ENCODE assay signal across 9 mouse cellular contexts in genomic region chr8:10153611-10154438, GRCm38 (mm10). TPM values are rescaled to one million over a fixed set of nuclear protein-coding genes. Genes with fewer than 3 reads are reported as not detected.
DNase-seq lines count a peak whose midpoint lies in the region; ATAC-seq lines count a peak whose summit lies in the region.
"Had no signal": no experiment of that assay in that cellular context is flagged by ENCODE, and none has a peak within 500 bp of the region (broad histone marks: within the 10 kb centered on the region; RNA-seq: fewer than 3 reads in every experiment).

Myo16 (plus strand) TSS chr8:10153911.

- no peaks in the 10 kb centered on the region for H3K4me1 ChIP-seq in embryonic facial prominence, embryonic 11.5 days (ENCODE audit: control insufficient read depth, insufficient read depth, low read length)
- no peaks in the 10 kb centered on the region for H3K4me1 ChIP-seq in limb, embryonic 12.5 days (replicated peaks)
- H3K4me1 ChIP-seq in neural tube, embryonic 13.5 days (replicated peaks): peaks cover 39% of the 10 kb centered on the region

- H3K27me3 ChIP-seq in embryonic facial prominence, embryonic 11.5 days (ENCODE audit: control insufficient read depth, insufficient read depth, low read length): peaks cover 10% of the 10 kb centered on the region
- H3K27me3 ChIP-seq in limb, embryonic 12.5 days: peaks cover 33% of the 10 kb centered on the region
- peaks cover 56% of the 10 kb centered on the region for H3K27me3 ChIP-seq in neural tube, embryonic 13.5 days

- no peaks in the 10 kb centered on the region for H3K36me3 ChIP-seq in embryonic facial prominence, embryonic 11.5 days (replicated peaks; ENCODE audit: control insufficient read depth, insufficient read depth, low read depth, low read length)
- no peaks in the 10 kb centered on the region for H3K36me3 ChIP-seq in limb, embryonic 12.5 days
- H3K36me3 ChIP-seq in neural tube, embryonic 13.5 days: no peaks in the 10 kb centered on the region

- H3K27ac ChIP-seq in embryonic facial prominence, embryonic 11.5 days (replicated peaks; ENCODE audit: low read depth, low read length): no peak within 1 kb of the TSS
- H3K27ac ChIP-seq in limb, embryonic 12.5 days: no peak within 1 kb of the TSS
- peak within 1 kb of the TSS; percentile 76 for H3K27ac ChIP-seq in neural tube, embryonic 13.5 days (replicated peaks)

- WGBS in embryonic facial prominence, embryonic 11.5 days: under 1% methylated on average over 60 of the region's 61 CpGs
- under 1% methylated on average over 59 of the region's 61 CpGs for WGBS in limb, embryonic 12.5 days
- WGBS in neural tube, embryonic 13.5 days: under 1% methylated on average over 54 of the region's 61 CpGs

- no peaks in the 10 kb centered on the region; the same call in 1 of the 2 replicates for H3K9me3 ChIP-seq in embryonic facial prominence, embryonic 11.5 days (replicated peaks; ENCODE audit: control insufficient read depth, low read length)
- H3K9me3 ChIP-seq in limb, embryonic 12.5 days: peaks cover 4% of the 10 kb centered on the region; the same call in 1 of the 2 replicates
- H3K9me3 ChIP-seq in neural tube, embryonic 13.5 days: no peaks in the 10 kb centered on the region

- H3K4me3 ChIP-seq in embryonic facial prominence, embryonic 11.5 days (ENCODE audit: low read depth, low read length): peak within 1 kb of the TSS; percentile 59
- H3K4me3 ChIP-seq in limb, embryonic 12.5 days (replicated peaks): peak within 1 kb of the TSS; percentile 67
- peak within 1 kb of the TSS; percentile 69 for H3K4me3 ChIP-seq in neural tube, embryonic 13.5 days
- H3K4me3 ChIP-seq: erythroblast, embryonic 14.5 days had no signal

- peak within 1 kb of the TSS; percentile 61 for H3K9ac ChIP-seq in embryonic facial prominence, embryonic 11.5 days (replicated peaks; ENCODE audit: low read length)
- H3K9ac ChIP-seq in limb, embryonic 12.5 days (replicated peaks): peak within 1 kb of the TSS; percentile 67
- H3K9ac ChIP-seq in neural tube, embryonic 13.5 days: peak within 1 kb of the TSS; percentile 79

- peak; percentile 88 for ATAC-seq in embryonic facial prominence, embryonic 11.5 days (replicated peaks; ENCODE audit: insufficient number of reproducible peaks, low FRiP score, low TSS enrichment, low read depth)
- ATAC-seq in limb, embryonic 12.5 days (ENCODE audit: insufficient number of reproducible peaks, insufficient read depth, low FRiP score, low TSS enrichment, low read depth): peak; percentile 80
- ATAC-seq in neural tube, embryonic 13.5 days (ENCODE audit: low read depth): peak; percentile 92

- intact Hi-C loops in heart, postnatal 14 days (cut with DNase I): no loop called here

- H3K4me2 ChIP-seq in embryonic facial prominence, embryonic 11.5 days (ENCODE audit: low read depth, low read length): peak within 1 kb of the TSS; percentile 83
- H3K4me2 ChIP-seq in limb, embryonic 12.5 days: peak within 1 kb of the TSS; percentile 83
- peak within 1 kb of the TSS; percentile 67 for H3K4me2 ChIP-seq in neural tube, embryonic 13.5 days

- peak; percentile 26 to 31 for DNase-seq in left cerebral cortex, adult 18-20 months (ENCODE audit: low spot score in 2 of 2)
- no peak for DNase-seq in left cerebral cortex, adult 9 months (ENCODE audit: low spot score in 2 of 2)
- DNase-seq in embryonic facial prominence, embryonic 11.5 days (ENCODE audit: low spot score): peak; percentile 63
- peak; percentile 8 to 10 for DNase-seq in heart, postnatal 14 days
- DNase-seq in MN1 (ENCODE audit: low spot score): no peak
- DNase-seq in gastrocnemius, postnatal 25 days: no peak

RNA-seq across cellular contexts. Expression of gene Myo16, which starts in this region (rescaled TPM):
- total RNA-seq in left cerebral cortex, adult 18-20 months (2021): 10 to 100 TPM; 29.1 to 32.4 TPM
- 0.81 TPM in 2 replicates for polyA plus RNA-seq in embryonic facial prominence, embryonic 11.5 days (2014; fragmentation: Nextera tagmentation; extraction: Ambion mirVana)
- 1 to 10 TPM; 4.8 to 7.5 TPM for total RNA-seq in heart, postnatal 14 days (2021)
- polyA plus RNA-seq in limb, embryonic 12.5 days (2016; fragmentation: Nextera tagmentation; extraction: Ambion mirVana): 0.47 and 0.50 TPM in 2 replicates
- polyA plus RNA-seq in neural tube, embryonic 13.5 days (2015; fragmentation: Nextera tagmentation; extraction: Ambion mirVana): 3.9 and 5.1 TPM in 2 replicates
- 1 to 10 TPM; 1.2 to 1.6 TPM for total RNA-seq in gastrocnemius, postnatal 25 days (2021)
- polyA plus RNA-seq: erythroblast, embryonic 14.5 days had no signal

Comparison
In these comparisons a context has a peak if more than half of its experiments do, and no peak if none do; other contexts are left out.
1. DNase-seq: peak in left cerebral cortex, adult 18-20 months (2 of 2) and heart, postnatal 14 days (2 of 2); none in left cerebral cortex, adult 9 months (0 of 2), MN1 (single experiment) and gastrocnemius, postnatal 25 days (single experiment).
2. Peak in DNase-seq, ATAC-seq, H3K4me3 ChIP-seq, H3K9ac ChIP-seq and H3K4me2 ChIP-seq in embryonic facial prominence, embryonic 11.5 days; RNA of the gene not detected or under 1 TPM.
3. Peak in ATAC-seq, H3K4me3 ChIP-seq, H3K9ac ChIP-seq and H3K4me2 ChIP-seq in limb, embryonic 12.5 days; RNA of the gene not detected or under 1 TPM.
4. Peak in every context shown above with its lines, with median percentiles within 50 percentile points of each other: ATAC-seq, H3K4me2 ChIP-seq, H3K4me3 ChIP-seq and H3K9ac ChIP-seq.